Comparison of ENCODE assay signal across 24 mouse cellular contexts in genomic region chr2:71941721-71942087, GRCm38 (mm10).
"Had no signal": no experiment of that assay in that cellular context is flagged by ENCODE, and none has a peak within 500 bp of the region (broad histone marks: within the 10 kb centered on the region; RNA-seq: fewer than 3 reads in every experiment).

No protein-coding gene starts in this region.

- H3K4me1 ChIP-seq: hindbrain, embryonic 15.5 days; intestine, embryonic 15.5 days; limb, embryonic 13.5 days; limb, embryonic 15.5 days; liver, embryonic 12.5 days had no signal

- H3K9me3 ChIP-seq: heart, embryonic 13.5 days; heart, embryonic 15.5 days; hindbrain, embryonic 13.5 days; hindbrain, embryonic 15.5 days; intestine, embryonic 15.5 days; kidney, embryonic 15.5 days; limb, embryonic 13.5 days; limb, embryonic 15.5 days; liver, embryonic 12.5 days had no signal

- H3K36me3 ChIP-seq: heart, embryonic 13.5 days; heart, embryonic 15.5 days; hindbrain, embryonic 13.5 days; hindbrain, embryonic 15.5 days; intestine, embryonic 15.5 days; kidney, embryonic 15.5 days; limb, embryonic 13.5 days; limb, embryonic 15.5 days; liver, embryonic 12.5 days had no signal

- H3K27me3 ChIP-seq: heart, embryonic 13.5 days; heart, embryonic 15.5 days; hindbrain, embryonic 13.5 days; hindbrain, embryonic 15.5 days; intestine, embryonic 15.5 days; kidney, embryonic 15.5 days; limb, embryonic 13.5 days; limb, embryonic 15.5 days; liver, embryonic 12.5 days had no signal

- H3K27ac ChIP-seq: heart, embryonic 13.5 days; heart, embryonic 15.5 days; hindbrain, embryonic 13.5 days; hindbrain, embryonic 15.5 days; hindbrain, postnatal 0 days; intestine, embryonic 15.5 days; kidney, embryonic 15.5 days; kidney, postnatal 0 days; limb, embryonic 13.5 days; limb, embryonic 15.5 days; liver, embryonic 12.5 days had no signal

- ATAC-seq: hindbrain, postnatal 0 days; intestine, embryonic 15.5 days; liver, embryonic 12.5 days had no signal

- DNase-seq: gastrocnemius, postnatal 14 days; gastrocnemius, postnatal 36 days; heart, adult 18-20 months; heart, postnatal 14 days; heart, postnatal 36 days; kidney, adult 11 months; kidney, adult 2 months; kidney, adult 9 months; kidney, postnatal 14 days; kidney, postnatal 36 days; layer of hippocampus, adult 9-11 months; layer of hippocampus, postnatal 36 days; left cerebral cortex, postnatal 4 days had no signal

- H3K9ac ChIP-seq: heart, embryonic 13.5 days; heart, embryonic 15.5 days; hindbrain, embryonic 13.5 days; hindbrain, embryonic 15.5 days; intestine, embryonic 15.5 days; kidney, embryonic 15.5 days; limb, embryonic 13.5 days; limb, embryonic 15.5 days; liver, embryonic 12.5 days had no signal

- H3K4me3 ChIP-seq: heart, embryonic 13.5 days; heart, embryonic 15.5 days; hindbrain, embryonic 13.5 days; hindbrain, embryonic 15.5 days; intestine, embryonic 15.5 days; kidney, embryonic 15.5 days; limb, embryonic 13.5 days; limb, embryonic 15.5 days; liver, embryonic 12.5 days had no signal
